Comparison of ENCODE assay signal across 8 mouse cellular contexts in genomic region chr8:77724046-77724930, GRCm38 (mm10). TPM values are rescaled to one million over a fixed set of nuclear protein-coding genes. Genes with fewer than 3 reads are reported as not detected.
A peak's percentile ranks its signal among the peaks of the same experiment; 100 is the strongest.
DNase-seq lines count a peak whose midpoint lies in the region.

TSS of gene Ednra (minus strand) at chr8:77724464.

- peaks cover 22% of the 10 kb centered on the region for H3K4me1 ChIP-seq in hindbrain, embryonic 10.5 days (replicated peaks)

- H3K9me3 ChIP-seq in hindbrain, embryonic 10.5 days: no peaks in the 10 kb centered on the region

- H3K27ac ChIP-seq in hindbrain, embryonic 10.5 days: peak within 1 kb of the TSS; percentile 88

- peak; percentile 80 for DNase-seq in ES-CJ7 (ENCODE audit: low read depth, low spot score)
- peak; percentile 74 for DNase-seq in adrenal gland, postnatal 25 days
- DNase-seq in forelimb bud, embryonic 11.5 days (ENCODE audit: low read depth, low spot score): peak; percentile 68
- DNase-seq in hindbrain, embryonic 10.5 days (ENCODE audit: low spot score): peak; percentile 77
- DNase-seq in layer of hippocampus, postnatal 25 days (ENCODE audit: extremely low spot score in 1 of 2, low spot score in 1 of 2): peak; percentile 13 to 17
- DNase-seq in lung, postnatal 36 days: peak; percentile 66
- peak; percentile 26 for DNase-seq in right cerebral cortex, postnatal 25 days
- DNase-seq in thymus, postnatal 14 days: no peak

- H3K27me3 ChIP-seq in hindbrain, embryonic 10.5 days (ENCODE audit: insufficient read depth, poor library complexity, severe bottlenecking): no peaks in the 10 kb centered on the region

- H3K36me3 ChIP-seq in hindbrain, embryonic 10.5 days: 0 out of 2 replicates have a peak, but pooled peaks cover 9% of the 10 kb centered on the region

- 2% methylated on average over 27 of the region's 27 CpGs for WGBS in hindbrain, embryonic 10.5 days

- H3K4me3 ChIP-seq in hindbrain, embryonic 10.5 days: peak within 1 kb of the TSS; percentile 66

RNA-seq across cellular contexts. Expression of gene Ednra, which starts in this region (rescaled TPM):
- 21.0 and 24.3 TPM in 2 replicates for total RNA-seq in adrenal gland, postnatal 25 days (2021)
- 18.1 and 18.6 TPM in 2 replicates for polyA plus RNA-seq in hindbrain, embryonic 10.5 days (2016; fragmentation: Nextera tagmentation; extraction: Ambion mirVana)
- total RNA-seq in layer of hippocampus, postnatal 25 days (2021): 1 to 10 TPM; 4.4 to 5.6 TPM
